Mouse (Mus musculus) kidney, embryonic 16.5 days (tissue): Measurements from ENCODE around the gene Dusp22. TPM values are rescaled to one million over a fixed set of nuclear protein-coding genes. Genes with fewer than 3 reads are reported as not detected.

Source experiments
- ATAC-seq: fragments of 200-750 bp; cut with Nextera tagmentation; 2 replicates; pipeline ENCODE4 v1.8.0; 2017; ENCODE audit warnings: moderate TSS enrichment; ENCODE audit not compliant: low FRiP score, low TSS enrichment
- H3K27ac ChIP-seq: fragments of 300-500 bp; sonication (generic); 2 replicates; pipeline ENCODE4 v1.5.1; 2014; ENCODE audit warnings: low read length
- H3K27me3 ChIP-seq: fragments of 300-500 bp; sonication (generic); 2 replicates; pipeline ENCODE4 v1.6.1; 2014; ENCODE audit warnings: low read length, control low read depth, mixed read lengths; ENCODE audit not compliant: insufficient read depth
- H3K36me3 ChIP-seq: fragments of 300-500 bp; sonication (generic); 2 replicates; pipeline ENCODE4 v1.6.1; 2014; ENCODE audit warnings: low read length, control low read depth, mixed read lengths; ENCODE audit not compliant: insufficient read depth
- H3K4me1 ChIP-seq: fragments of 300-500 bp; sonication (generic); 2 replicates; pipeline ENCODE4 v1.6.1; 2014; ENCODE audit warnings: low read length, control low read depth, mixed read lengths; ENCODE audit not compliant: insufficient read depth
- H3K4me2 ChIP-seq: fragments of 300-500 bp; sonication (generic); replicated peaks from 2 replicates; pipeline ENCODE4 v1.6.1; 2014; ENCODE audit warnings: low read depth, low read length
- H3K4me3 ChIP-seq: fragments of 300-500 bp; sonication (generic); 2 replicates; pipeline ENCODE4 v1.5.1; 2014; ENCODE audit warnings: mild to moderate bottlenecking, low read length
- H3K9ac ChIP-seq: fragments of 300-500 bp; sonication (generic); replicated peaks from 2 replicates; pipeline ENCODE4 v1.6.1; 2014; ENCODE audit warnings: low read length
- H3K9me3 ChIP-seq: fragments of 300-500 bp; sonication (generic); 2 replicates; pipeline ENCODE4 v1.6.1; 2016; ENCODE audit warnings: low read length, control low read depth
- WGBS: fragments of 180-500 bp; shearing (Covaris S2); extraction: QIAGEN DNeasy Blood & Tissue Kit; methylation state at CpG from one replicate; pipeline ENCODE4 v1.1.7; 2014; 5-methylcytosine and 5-hydroxymethylcytosine counted together
- polyA plus RNA-seq: library from polyadenylated mRNA; unstranded; fragments of >200 nt; fragmentation: Nextera tagmentation; extraction: Ambion mirVana; gene quantifications from 2 replicates; pipeline ENCODE4 v1.2.1, GENCODE M21; 2015

Dusp22 gene
- 19.1 and 20.4 TPM in 2 replicates for polyA plus RNA-seq

DNA sequence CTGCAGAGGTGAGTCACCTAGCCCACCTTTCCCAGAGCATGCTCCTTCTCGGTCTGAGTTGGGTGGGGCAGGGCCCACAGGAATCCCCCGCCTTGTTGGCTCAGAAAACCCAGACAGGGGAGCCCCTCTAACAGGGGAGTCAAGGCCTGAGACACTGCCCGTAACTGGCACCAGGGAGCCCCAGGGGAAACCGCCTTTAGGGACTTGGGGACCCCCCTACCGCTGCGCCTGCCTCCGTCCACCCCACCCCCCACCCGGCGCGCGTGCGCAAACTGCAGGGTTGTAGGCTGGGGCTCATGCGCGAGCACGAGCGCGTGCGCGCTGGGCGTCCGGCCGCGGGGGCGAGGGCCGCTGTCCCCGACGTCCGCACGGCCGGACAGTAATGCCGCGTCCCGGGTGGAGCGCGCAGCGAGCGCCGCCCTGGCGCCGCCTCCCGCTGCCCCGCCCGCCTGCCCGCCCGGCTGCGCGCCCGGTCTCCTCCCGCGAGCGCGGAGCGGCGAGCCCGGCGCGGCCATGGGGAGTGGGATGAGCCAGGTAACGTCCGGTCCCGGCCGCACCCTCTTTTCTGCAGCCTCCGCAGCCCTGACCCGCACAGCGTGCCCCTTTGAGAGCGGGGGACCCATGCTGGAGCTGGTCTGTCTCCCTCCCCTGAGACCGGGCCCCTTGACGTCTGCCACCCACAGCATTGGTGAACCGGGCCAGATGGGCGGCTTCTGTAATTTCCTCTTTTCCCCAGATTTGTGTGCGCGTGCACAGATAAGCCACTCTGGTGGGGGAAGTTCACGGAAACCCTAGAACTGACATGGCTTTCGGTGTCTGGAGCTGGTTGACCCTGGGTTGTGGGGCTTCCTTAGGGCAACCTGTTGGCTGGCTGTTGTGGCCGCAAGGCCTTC, at the start of gene Dusp22:
Gene Dusp22, plus strand, starts transcription at position 387 of the 893 bp plus-strand sequence.
- Histone ChIP-seq H3K4me1 (0 out of 2 replicates have a peak, but pooled peaks cover 4% of the 10 kb centered on the region), H3K4me2 (peak within 1 kb of the TSS; percentile 58), H3K9ac (peak within 1 kb of the TSS; percentile 89), H3K4me3 (peak within 1 kb of the TSS; percentile 86), H3K27me3 (no peaks in the 10 kb centered on the region), H3K9me3 (no peaks in the 10 kb centered on the region), H3K36me3 (no peaks in the 10 kb centered on the region), H3K27ac (peak within 1 kb of the TSS; percentile 63; the same call in 1 of the 2 replicates)
- WGBS: under 1% methylated on average over 46 of the region's 74 CpGs
- ATAC-seq: peak; percentile 99

GRCm38 (mm10) chr13:30612079-30612794, 47.6 kb upstream of the Dusp22 start:
- ATAC-seq: no peak
- Histone ChIP-seq H3K4me1 (no peaks in the 10 kb centered on the region), H3K36me3 (no peaks in the 10 kb centered on the region), H3K9me3 (no peaks in the 10 kb centered on the region), H3K4me3 (no peak overlapping the region), H3K4me2 (no peak overlapping the region), H3K27me3 (no peaks in the 10 kb centered on the region), H3K9ac (no peak overlapping the region), H3K27ac (no peak overlapping the region)
- 87% methylated on average over 6 of the region's 6 CpGs for WGBS

- H3K4me2 ChIP-seq: no peak overlapping the region
- no peak overlapping the region for H3K27ac ChIP-seq
- H3K9me3 ChIP-seq: no peaks in the 10 kb centered on the region
- H3K9ac ChIP-seq: no peak overlapping the region
- no peak overlapping the region for H3K4me3 ChIP-seq
- 64% methylated on average over 3 of the region's 3 CpGs for WGBS
- H3K4me1 ChIP-seq: no peaks in the 10 kb centered on the region
- no peak for ATAC-seq
- H3K27me3 ChIP-seq: no peaks in the 10 kb centered on the region
- H3K36me3 ChIP-seq: no peaks in the 10 kb centered on the region
Observed at GRCm38 (mm10) chr13:30619684-30620083, 40.1 kb upstream of the Dusp22 start.

DNA sequence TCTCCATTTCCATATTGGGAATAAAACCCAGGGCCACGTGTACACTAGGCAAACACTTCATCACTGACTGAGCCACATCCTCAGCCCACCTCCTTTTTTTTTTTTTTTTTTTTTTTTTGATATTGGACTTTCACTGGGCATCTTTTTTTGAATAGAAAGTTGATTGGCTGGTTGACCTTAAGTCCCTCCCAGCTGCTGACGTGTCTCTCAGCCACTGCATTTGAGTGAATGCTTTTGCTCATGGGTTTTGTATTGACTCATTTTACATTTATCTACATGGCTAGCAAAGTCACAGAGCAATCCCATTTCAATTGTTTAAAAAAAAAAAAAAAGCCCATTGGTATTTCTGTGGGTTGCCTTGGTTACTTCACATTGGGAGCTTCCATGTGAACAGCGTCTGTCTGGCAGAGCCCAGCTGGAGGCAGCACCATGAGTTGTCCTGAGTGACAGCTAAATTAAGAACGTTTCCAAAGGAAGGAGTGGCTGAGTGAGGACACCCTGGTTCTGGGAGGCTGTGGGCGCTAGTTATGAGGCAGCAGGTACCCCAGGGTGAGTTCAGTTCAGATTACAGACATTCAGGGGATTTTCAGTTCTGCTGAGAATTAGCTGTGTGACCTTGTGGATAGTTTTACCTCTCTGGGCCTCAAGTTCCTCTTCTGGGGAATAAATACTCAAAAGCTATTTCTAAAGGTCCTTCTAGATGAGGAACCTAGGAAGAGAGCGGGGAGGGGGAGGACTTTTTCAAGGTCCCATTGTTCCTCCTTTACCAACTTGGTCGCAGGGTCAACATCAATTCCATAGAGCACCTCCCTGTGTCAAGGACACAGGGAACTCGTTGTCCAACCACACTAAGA, 31.4 kb upstream of the Dusp22 start:
- no peak overlapping the region for H3K4me2 ChIP-seq
- no peaks in the 10 kb centered on the region for H3K27me3 ChIP-seq
- no peaks in the 10 kb centered on the region; the same call in 1 of the 2 replicates for H3K4me1 ChIP-seq
- no peaks in the 10 kb centered on the region for H3K36me3 ChIP-seq
- WGBS: 66% methylated on average over 8 of the region's 8 CpGs
- H3K4me3 ChIP-seq: no peak overlapping the region
- no peak overlapping the region for H3K9ac ChIP-seq
- H3K9me3 ChIP-seq: no peaks in the 10 kb centered on the region
- no peak for ATAC-seq
- H3K27ac ChIP-seq: no peak overlapping the region

DNA sequence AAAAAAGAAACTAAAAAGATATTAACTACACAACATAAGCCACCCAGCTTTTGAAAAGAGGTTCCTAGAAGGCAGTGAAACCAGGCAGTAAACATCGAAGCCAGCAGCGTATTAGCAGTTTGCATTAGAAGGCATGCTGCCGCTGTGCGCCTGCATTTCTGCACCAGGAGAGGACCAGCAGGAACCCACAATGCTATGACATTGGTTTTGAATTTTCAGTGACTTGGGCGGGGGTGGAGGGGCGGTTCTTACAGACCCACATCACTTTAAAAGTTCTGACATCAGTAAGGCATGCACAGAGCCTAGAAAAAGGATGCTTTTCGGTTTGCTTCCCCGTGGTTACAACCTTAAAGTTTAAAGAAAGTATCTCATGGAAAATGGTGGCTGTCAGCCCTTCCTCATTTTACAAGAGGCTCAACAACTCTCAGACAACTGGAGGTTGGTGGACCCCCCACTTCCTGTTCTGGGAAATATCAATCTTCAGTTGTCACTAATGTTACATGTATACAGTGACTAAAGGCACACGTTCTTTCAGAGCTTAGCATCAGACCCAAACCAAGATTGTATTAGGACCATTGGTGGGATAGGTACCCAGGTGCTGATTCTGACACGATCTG, 29.9 kb upstream of the Dusp22 start:
- H3K9me3 ChIP-seq: no peaks in the 10 kb centered on the region
- no peaks in the 10 kb centered on the region for H3K27me3 ChIP-seq
- no peaks in the 10 kb centered on the region for H3K36me3 ChIP-seq
- H3K4me1 ChIP-seq: no peaks in the 10 kb centered on the region; the same call in 1 of the 2 replicates
- H3K27ac ChIP-seq: no peak overlapping the region
- 80% methylated on average over 10 of the region's 10 CpGs for WGBS
- no peak overlapping the region for H3K4me2 ChIP-seq
- ATAC-seq: no peak
- H3K4me3 ChIP-seq: no peak overlapping the region
- no peak overlapping the region for H3K9ac ChIP-seq

- Histone ChIP-seq H3K4me1 (no peaks in the 10 kb centered on the region; the same call in 1 of the 2 replicates), H3K27me3 (no peaks in the 10 kb centered on the region), H3K4me2 (no peak overlapping the region), H3K9ac (no peak overlapping the region), H3K36me3 (no peaks in the 10 kb centered on the region), H3K9me3 (no peaks in the 10 kb centered on the region), H3K27ac (no peak overlapping the region), H3K4me3 (no peak overlapping the region)
- WGBS: 52% methylated on average over 6 of the region's 6 CpGs
- no peak for ATAC-seq
Observed at GRCm38 (mm10) chr13:30632998-30633397, 26.8 kb upstream of the Dusp22 start.

DNA sequence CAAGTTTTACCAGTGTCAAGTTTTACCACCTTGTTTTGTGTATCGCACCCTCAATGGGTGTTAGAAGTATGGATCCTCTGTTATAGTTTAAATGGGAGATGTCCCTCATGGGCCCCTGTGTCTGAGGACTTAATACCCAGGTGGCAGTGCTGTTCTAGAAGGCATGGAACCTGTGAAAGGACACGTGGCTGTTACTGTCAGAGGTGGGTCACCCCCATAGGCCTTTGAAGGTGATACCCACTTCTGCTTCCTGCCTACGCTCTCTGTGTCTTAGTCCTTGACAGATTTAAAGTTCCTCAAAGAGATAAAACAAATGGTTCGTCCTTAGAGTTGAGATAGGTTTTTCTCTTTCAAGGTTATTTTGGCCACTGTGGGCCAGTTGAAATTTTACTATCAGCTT, 23.3 kb upstream of the Dusp22 start:
- Histone ChIP-seq H3K4me2 (no peak overlapping the region), H3K4me3 (no peak overlapping the region), H3K4me1 (no peaks in the 10 kb centered on the region; the same call in 1 of the 2 replicates), H3K27me3 (no peaks in the 10 kb centered on the region), H3K27ac (no peak overlapping the region), H3K36me3 (no peaks in the 10 kb centered on the region), H3K9me3 (no peaks in the 10 kb centered on the region), H3K9ac (no peak overlapping the region)
- WGBS: 51% methylated on average over 4 of the region's 4 CpGs
- no peak for ATAC-seq

DNA sequence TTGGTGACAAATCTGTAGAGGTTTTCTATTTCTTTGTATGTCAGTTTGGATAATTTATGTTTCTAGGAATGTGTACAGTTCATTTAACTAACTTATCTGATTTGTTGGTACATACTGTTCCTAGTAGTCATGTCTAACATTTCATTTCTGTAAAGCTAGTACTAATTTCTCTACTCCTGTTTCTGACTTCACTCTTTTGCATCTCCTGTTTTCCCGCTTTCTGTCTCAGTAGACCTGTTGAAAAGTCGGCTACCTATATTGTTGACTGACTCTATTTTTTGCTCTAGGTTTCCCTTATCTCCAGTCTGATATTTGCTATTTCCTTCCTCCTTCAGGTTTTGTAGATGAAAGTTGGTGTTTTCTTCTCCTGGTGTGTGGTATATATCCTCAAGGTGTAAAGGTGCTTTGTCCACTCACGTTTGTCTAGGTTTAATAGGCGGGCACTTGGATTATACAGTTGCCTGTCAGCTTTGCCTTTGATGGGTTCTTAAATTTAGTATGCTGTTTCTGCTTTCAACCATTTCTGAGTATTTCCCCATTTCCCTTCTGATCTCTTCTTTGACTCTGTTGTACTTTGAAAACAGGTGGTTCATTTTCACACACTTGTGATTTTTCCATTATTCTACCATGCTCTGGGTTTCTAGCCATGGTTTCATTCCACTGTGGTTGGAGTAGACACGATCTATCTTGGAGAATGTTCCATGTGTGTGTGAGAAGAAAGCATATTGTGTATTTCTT, 21.3 kb upstream of the Dusp22 start:
- Histone ChIP-seq H3K4me3 (no peak overlapping the region), H3K27me3 (no peaks in the 10 kb centered on the region), H3K9ac (no peak overlapping the region), H3K4me2 (no peak overlapping the region), H3K4me1 (no peaks in the 10 kb centered on the region), H3K36me3 (no peaks in the 10 kb centered on the region), H3K9me3 (no peaks in the 10 kb centered on the region), H3K27ac (no peak overlapping the region)
- WGBS: 85% methylated on average over 5 of the region's 5 CpGs
- ATAC-seq: no peak
